Mouse (Mus musculus): ENCODE measurements around the gene Fgf14. TPM values are rescaled to one million over a fixed set of nuclear protein-coding genes. Genes with fewer than 3 reads are reported as not detected.

The Fgf14 gene
- polyA plus RNA-seq (2016; fragmentation: Nextera tagmentation; extraction: Ambion mirVana): 2.5 and 2.9 TPM in 2 replicates

GRCm38 (mm10) chr14:124676506-124677177, at the start of gene Fgf14:
Fgf14 (minus strand) TSS chr14:124677127.
- DNase-seq (ENCODE audit: extremely low spot score, low spot score): no peak
- Histone ChIP-seq H3K27ac (peak within 1 kb of the TSS; percentile 81), H3K36me3 (replicated peaks) (no peaks in the 10 kb centered on the region), H3K4me1 (peaks cover 39% of the 10 kb centered on the region), H3K4me3 (peak within 1 kb of the TSS; percentile 57), H3K27me3 (ENCODE audit: poor library complexity, severe bottlenecking) (peaks cover 22% of the 10 kb centered on the region), H3K9me3 (no peaks in the 10 kb centered on the region)
- WGBS: 11% methylated on average over 12 of the region's 12 CpGs

DNA sequence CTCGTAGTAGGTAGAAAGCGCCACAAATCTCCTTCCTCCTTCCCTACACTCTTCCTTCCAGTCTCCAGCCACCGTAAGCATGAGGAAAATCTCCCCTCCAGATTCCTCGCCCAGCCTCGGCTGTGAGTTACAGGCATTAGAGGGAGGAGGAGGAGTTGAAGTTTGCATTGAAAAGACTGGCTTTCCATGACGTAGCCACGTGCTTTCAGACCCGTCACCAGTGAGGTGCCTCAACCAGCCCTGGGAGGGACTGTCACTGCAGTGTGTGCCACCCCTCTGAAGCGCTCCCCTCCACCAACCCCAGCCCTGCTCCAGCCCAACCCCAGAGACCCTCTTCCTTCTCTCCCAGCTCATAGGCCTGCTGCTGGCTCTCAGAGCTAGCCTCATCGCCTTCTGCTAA, 452 bp upstream of the Fgf14 start:
- Histone ChIP-seq H3K9me3 (no peaks in the 10 kb centered on the region), H3K27ac (peak overlapping the region; percentile 81), H3K4me1 (peaks cover 39% of the 10 kb centered on the region), H3K27me3 (ENCODE audit: poor library complexity, severe bottlenecking) (peaks cover 22% of the 10 kb centered on the region), H3K36me3 (replicated peaks) (no peaks in the 10 kb centered on the region), H3K4me3 (peak overlapping the region; percentile 57)
- DNase-seq (ENCODE audit: extremely low spot score, low spot score): peak; percentile 74
- under 1% methylated on average over 10 of the region's 10 CpGs for WGBS

- Histone ChIP-seq H3K36me3 (replicated peaks) (no peaks in the 10 kb centered on the region), H3K27me3 (ENCODE audit: poor library complexity, severe bottlenecking) (peaks cover 22% of the 10 kb centered on the region), H3K9me3 (no peaks in the 10 kb centered on the region), H3K4me1 (peaks cover 41% of the 10 kb centered on the region), H3K4me3 (peak overlapping the region; percentile 57), H3K27ac (peak overlapping the region; percentile 81)
- 15% methylated on average over 23 of the region's 23 CpGs for WGBS
- DNase-seq (ENCODE audit: extremely low spot score, low spot score): peak; percentile 42
These were observed 1.0 kb downstream of the Fgf14 start for GRCm38 (mm10) chr14:124675654-124676505.

DNA sequence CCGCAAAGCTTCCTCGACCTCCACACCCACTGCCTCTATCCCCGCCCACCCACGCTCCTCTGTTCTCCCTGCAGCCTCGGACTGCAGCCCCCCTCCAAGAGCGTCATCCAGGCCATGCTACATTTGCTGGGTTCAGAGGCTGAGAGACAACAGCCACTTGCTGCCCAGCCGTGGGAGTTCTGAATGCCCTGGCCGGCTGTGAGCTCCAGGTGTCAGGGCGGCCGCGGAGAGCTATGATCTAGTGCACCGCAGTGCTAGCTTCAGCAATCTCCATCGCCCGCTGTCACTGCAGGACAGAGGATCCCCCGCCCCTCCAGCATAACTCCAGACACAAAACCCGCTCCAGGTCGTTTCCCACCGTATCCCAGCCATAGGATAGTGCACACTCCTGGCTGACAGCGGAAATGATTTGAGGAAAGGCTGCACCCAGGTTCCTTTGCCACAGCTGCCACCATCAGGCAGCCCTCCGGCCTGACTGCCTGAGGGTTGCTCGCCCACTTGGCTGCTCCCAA, 1.7 kb downstream of the Fgf14 start:
- Histone ChIP-seq H3K27ac (peak overlapping the region; percentile 26; the same call in 1 of the 2 replicates), H3K4me1 (peaks cover 48% of the 10 kb centered on the region)

GRCm38 (mm10) chr14:124674536-124675141, 2.3 kb downstream of the Fgf14 start:
- no peak for DNase-seq (ENCODE audit: extremely low spot score, low spot score)
- Histone ChIP-seq H3K4me3 (peak overlapping the region; percentile 57), H3K27me3 (ENCODE audit: poor library complexity, severe bottlenecking) (peaks cover 22% of the 10 kb centered on the region), H3K27ac (0 out of 2 replicates have a peak overlapping the region, but pooled peaks have one; percentile 26), H3K9me3 (no peaks in the 10 kb centered on the region), H3K36me3 (replicated peaks) (no peaks in the 10 kb centered on the region), H3K4me1 (peaks cover 54% of the 10 kb centered on the region)
- 40% methylated on average over 8 of the region's 8 CpGs for WGBS

More for the DNA sequence above, 1.7 kb downstream of the Fgf14 start:
- H3K36me3 ChIP-seq (replicated peaks): no peaks in the 10 kb centered on the region
- H3K9me3 ChIP-seq: no peaks in the 10 kb centered on the region
- peak; percentile 46 for DNase-seq (ENCODE audit: extremely low spot score, low spot score)
- H3K27me3 ChIP-seq (ENCODE audit: poor library complexity, severe bottlenecking): peaks cover 22% of the 10 kb centered on the region
- WGBS: 2% methylated on average over 21 of the region's 21 CpGs
- H3K4me3 ChIP-seq: peak overlapping the region; percentile 57

DNA sequence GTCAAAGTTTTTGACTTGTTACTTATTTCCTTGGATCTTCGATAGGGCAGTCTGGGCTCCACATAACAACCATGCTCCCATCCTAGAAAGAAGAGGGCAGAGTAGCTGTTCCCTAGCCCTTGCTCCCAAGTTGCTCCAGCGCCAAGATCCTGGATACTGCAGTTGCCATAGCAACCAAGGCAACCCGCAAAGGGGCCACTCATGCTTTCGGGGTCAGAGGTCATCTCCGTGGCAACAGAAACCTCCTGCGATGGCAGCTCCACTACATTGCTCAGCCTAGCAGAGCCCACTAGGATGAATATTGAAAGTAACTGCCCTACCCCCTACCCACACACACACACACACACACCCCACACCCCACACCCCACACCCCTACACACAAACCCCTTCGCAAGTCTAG, 7.2 kb downstream of the Fgf14 start:
- peaks cover 34% of the 10 kb centered on the region for H3K4me1 ChIP-seq
- WGBS: 5% methylated on average over 7 of the region's 7 CpGs
- H3K27me3 ChIP-seq (ENCODE audit: poor library complexity, severe bottlenecking): peaks cover 4% of the 10 kb centered on the region
- DNase-seq (ENCODE audit: extremely low spot score, low spot score): peak; percentile 94
- H3K4me3 ChIP-seq: peak overlapping the region; percentile 19; the same call in 1 of the 2 replicates
- peak overlapping the region; percentile 79 for H3K27ac ChIP-seq
- H3K36me3 ChIP-seq (replicated peaks): no peaks in the 10 kb centered on the region
- no peaks in the 10 kb centered on the region for H3K9me3 ChIP-seq

DNA sequence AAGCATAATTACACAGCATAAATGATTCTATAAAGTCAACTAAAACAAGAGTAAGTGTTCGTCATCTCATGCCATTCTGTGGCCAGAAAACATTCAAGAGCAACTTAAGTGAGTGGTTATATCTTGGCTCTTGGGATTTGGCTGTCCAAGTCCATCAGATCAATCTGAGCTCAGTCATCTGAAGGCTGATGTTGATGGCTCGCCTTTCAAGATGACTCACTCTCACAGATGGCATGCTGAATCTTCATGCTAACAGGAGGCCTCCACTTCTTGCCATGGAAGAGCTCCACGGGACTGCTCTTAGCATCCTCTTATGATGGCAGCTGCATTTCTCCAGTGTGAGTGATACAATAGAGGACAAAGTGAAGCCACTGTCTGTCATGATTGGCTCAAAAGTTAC, 34.1 kb downstream of the Fgf14 start:
- Histone ChIP-seq H3K4me1 (no peaks in the 10 kb centered on the region), H3K27ac (no peak overlapping the region), H3K9me3 (no peaks in the 10 kb centered on the region), H3K27me3 (ENCODE audit: poor library complexity, severe bottlenecking) (no peaks in the 10 kb centered on the region), H3K36me3 (replicated peaks) (no peaks in the 10 kb centered on the region), H3K4me3 (no peak overlapping the region)
- 77% methylated on average over 3 of the region's 3 CpGs for WGBS
- DNase-seq (ENCODE audit: extremely low spot score, low spot score): no peak

DNA sequence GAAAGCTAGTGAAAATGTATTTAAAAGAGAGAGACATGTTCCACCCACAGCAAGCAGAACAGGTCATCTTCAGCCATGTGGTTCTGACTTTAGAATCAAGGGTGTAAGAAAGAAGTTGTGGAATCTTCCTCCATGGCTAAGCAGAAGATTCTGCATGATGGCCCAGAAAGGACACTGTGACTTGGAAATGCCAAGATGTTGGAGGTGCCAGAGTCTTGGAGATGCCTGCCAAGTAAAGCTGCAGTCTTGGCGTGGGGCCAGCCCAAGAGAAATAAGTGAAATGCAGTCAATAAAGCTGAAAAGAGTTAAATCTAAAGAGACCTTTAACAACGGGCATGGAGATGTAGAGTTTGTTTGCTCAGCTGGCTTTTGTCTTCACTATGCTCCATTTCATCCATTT, 42.0 kb downstream of the Fgf14 start:
- no peak for DNase-seq (ENCODE audit: extremely low spot score, low spot score)
- H3K27me3 ChIP-seq (ENCODE audit: poor library complexity, severe bottlenecking): no peaks in the 10 kb centered on the region
- H3K4me1 ChIP-seq: no peaks in the 10 kb centered on the region
- no peaks in the 10 kb centered on the region for H3K9me3 ChIP-seq
- no peak overlapping the region for H3K4me3 ChIP-seq
- no peaks in the 10 kb centered on the region for H3K36me3 ChIP-seq (replicated peaks)
- WGBS: 69% methylated on average over 2 of the region's 2 CpGs
- H3K27ac ChIP-seq: no peak overlapping the region

- H3K36me3 ChIP-seq (replicated peaks): no peaks in the 10 kb centered on the region
- no peak overlapping the region for H3K4me3 ChIP-seq
- H3K4me1 ChIP-seq: no peaks in the 10 kb centered on the region
- WGBS: 69% methylated on average over 2 of the region's 2 CpGs
- DNase-seq (ENCODE audit: extremely low spot score, low spot score): no peak
- H3K27me3 ChIP-seq (ENCODE audit: poor library complexity, severe bottlenecking): no peaks in the 10 kb centered on the region
- no peak overlapping the region for H3K27ac ChIP-seq
- H3K9me3 ChIP-seq: no peaks in the 10 kb centered on the region; the same call in 1 of the 2 replicates
These were observed 63.5 kb downstream of the Fgf14 start for GRCm38 (mm10) chr14:124613473-124613872.

DNA sequence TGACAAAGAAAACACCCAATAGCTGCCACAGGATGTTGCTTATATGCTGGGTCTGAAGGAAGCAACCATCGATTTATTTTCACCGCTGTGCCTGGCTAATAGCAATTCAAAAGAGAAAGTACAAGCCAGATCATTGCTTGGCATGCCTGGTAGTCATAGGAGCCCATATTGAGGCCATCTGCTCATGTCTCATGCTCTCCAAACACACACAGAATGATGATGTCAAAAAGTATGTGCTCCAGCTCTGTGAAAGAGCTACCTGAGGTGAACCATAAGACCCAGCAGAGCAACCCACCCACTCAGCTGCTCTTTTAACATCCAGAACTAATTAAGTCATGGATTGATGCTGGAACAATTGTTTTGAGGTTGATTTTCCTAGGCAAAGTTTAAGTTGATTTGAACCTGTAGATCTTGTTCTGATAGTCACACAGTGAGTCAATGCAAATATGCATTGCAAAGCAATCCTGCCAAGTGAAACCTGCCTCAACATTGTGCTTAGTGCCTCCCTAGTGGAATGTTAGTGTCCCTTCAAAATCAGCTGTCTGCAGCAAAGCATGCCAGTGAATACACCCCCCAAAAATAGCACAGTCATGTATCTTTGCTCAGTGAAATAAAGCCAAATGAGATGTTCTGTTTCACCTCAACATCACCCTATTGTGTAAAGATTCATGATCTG, 70.8 kb downstream of the Fgf14 start:
- no peak for DNase-seq (ENCODE audit: extremely low spot score, low spot score)
- Histone ChIP-seq H3K9me3 (no peaks in the 10 kb centered on the region; the same call in 1 of the 2 replicates), H3K36me3 (replicated peaks) (no peaks in the 10 kb centered on the region), H3K4me3 (no peak overlapping the region), H3K4me1 (no peaks in the 10 kb centered on the region), H3K27me3 (ENCODE audit: poor library complexity, severe bottlenecking) (no peaks in the 10 kb centered on the region), H3K27ac (no peak overlapping the region)
- 94% methylated on average over 2 of the region's 2 CpGs for WGBS

DNA sequence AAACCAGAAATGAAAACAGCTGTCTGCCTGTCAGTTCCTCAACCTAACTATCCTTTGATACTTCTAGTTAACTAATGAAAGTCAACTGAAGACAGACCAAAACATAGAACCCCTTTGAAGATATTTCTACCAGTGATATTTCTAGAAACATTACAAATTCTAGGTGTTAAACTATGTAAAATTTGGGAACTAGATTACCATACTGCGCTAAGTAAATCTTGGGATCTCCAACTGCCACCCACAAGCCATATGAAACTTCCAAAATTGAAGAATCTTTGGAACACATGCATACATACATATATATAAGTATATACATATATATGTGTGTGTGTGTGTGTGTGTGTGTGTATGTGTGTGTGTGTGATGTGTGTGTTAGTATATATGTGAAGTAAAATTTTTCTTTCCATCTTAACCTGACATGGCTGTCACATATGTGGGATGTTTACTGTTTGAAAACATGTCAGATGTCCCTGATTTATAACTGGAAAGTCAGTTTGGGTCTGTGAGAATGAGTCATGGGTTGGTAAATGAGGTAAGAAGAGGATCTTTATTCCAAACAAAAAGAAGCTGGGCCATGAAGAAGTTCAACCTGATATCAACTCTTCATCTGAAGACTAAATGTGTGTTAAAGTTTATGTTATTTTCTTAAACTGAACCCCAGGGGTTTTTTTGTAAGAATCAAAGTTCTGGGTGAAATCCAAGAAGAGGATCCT, 71.7 kb downstream of the Fgf14 start:
- H3K4me3 ChIP-seq: no peak overlapping the region
- DNase-seq (ENCODE audit: extremely low spot score, low spot score): no peak
- no peak overlapping the region for H3K27ac ChIP-seq
- H3K27me3 ChIP-seq (ENCODE audit: poor library complexity, severe bottlenecking): no peaks in the 10 kb centered on the region
- H3K36me3 ChIP-seq (replicated peaks): no peaks in the 10 kb centered on the region
- H3K9me3 ChIP-seq: no peaks in the 10 kb centered on the region; the same call in 1 of the 2 replicates
- WGBS: 89% methylated on average over 1 of the region's 1 CpGs
- H3K4me1 ChIP-seq: no peaks in the 10 kb centered on the region

Measured in forebrain, embryonic 10.5 days (tissue).